Mouse (Mus musculus): Measurements from ENCODE around the gene Rras2. TPM values are rescaled to one million over a fixed set of nuclear protein-coding genes. Genes with fewer than 3 reads are reported as not detected.

Gene Rras2
- total and polyA plus RNA-seq, 2 experiments from 2014 or later: 34.4 to 56.6 TPM

DNA sequence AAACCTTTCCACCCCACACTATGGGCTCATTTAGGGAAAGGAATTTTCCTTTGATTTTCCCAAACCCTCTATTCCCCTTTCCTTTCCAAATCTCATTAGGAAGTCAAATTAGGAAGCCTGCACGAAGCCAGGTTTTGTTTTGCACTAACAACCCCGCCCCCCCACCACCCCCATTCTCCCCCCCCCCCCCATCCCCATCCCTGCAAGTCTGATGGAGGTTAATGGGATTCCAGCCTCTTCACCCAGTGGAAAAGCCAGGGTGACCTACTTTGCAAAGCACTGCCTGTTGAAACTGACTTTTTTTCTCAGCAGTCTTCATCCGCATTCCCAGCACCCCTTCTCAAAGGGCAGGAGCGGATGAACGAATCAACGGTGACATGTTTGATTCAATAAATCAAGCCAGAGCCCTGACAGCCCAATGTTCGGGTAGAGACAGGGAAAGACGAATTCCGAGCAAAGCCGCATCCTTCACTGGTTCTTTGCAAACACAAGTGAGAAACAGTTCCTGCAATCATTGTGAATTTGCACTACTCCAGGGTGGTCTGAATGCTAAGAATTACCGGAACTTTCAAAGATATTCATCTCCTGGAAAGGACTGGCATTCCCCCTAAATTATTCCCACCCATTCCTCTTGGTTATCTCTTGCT lies 97.4 kb downstream of the Rras2 start:
- H3K4me2 ChIP-seq (ENCODE audit: low read depth): peak overlapping the region; percentile 55
- DNase-seq (no peak), ATAC-seq (peak; percentile 54)
- 0 out of 2 replicates have a peak overlapping the region, but pooled peaks have one; percentile 54 for H3K27ac ChIP-seq (ENCODE audit: low read depth, low read length)
- no peak for TF ChIP-seq CTCF (IDR thresholded peaks at IDR 0.05; ENCODE audit: low read depth)
- H3K9me3 ChIP-seq (ENCODE audit: low read length): no peaks in the 10 kb centered on the region
- peak overlapping the region; percentile 30 for H3K4me3 ChIP-seq (ENCODE audit: low read depth, low read length)
- peak overlapping the region; percentile 31; the same call in 1 of the 2 replicates for H3K9ac ChIP-seq
- no peaks in the 10 kb centered on the region for H3K4me1 ChIP-seq (ENCODE audit: insufficient read depth)
- H3K36me3 ChIP-seq (ENCODE audit: insufficient read depth): no peaks in the 10 kb centered on the region
- 2% methylated on average over 11 of the region's 11 CpGs for WGBS
- no peaks in the 10 kb centered on the region for H3K27me3 ChIP-seq (ENCODE audit: insufficient read depth, low read length)

DNA sequence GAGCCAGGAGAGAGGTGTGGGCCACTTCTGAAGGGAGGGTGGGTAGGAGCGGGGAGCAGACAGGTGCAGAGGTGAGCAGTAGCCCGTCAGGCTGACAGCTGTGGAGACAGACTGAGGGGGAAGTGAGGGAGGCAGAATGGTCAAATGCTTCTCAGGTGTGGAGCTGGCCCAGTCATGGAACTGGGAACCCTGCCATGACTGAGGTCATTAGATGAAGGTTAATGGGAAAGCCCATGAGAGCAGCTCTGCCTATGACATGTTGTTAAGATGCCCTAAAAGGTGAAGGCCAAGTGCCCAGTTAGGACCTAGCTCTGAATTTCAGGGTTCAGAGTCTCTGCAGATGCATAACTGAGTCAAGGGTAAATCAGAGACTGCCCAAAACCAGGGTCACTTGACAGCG lies 98.7 kb downstream of the Rras2 start:
- Histone ChIP-seq H3K36me3 (ENCODE audit: insufficient read depth) (no peaks in the 10 kb centered on the region), H3K9ac (no peak overlapping the region), H3K4me2 (ENCODE audit: low read depth) (no peak overlapping the region), H3K4me1 (ENCODE audit: insufficient read depth) (no peaks in the 10 kb centered on the region), H3K27me3 (ENCODE audit: insufficient read depth, low read length) (no peaks in the 10 kb centered on the region), H3K9me3 (ENCODE audit: low read length) (no peaks in the 10 kb centered on the region), H3K27ac (ENCODE audit: low read depth, low read length) (no peak overlapping the region), H3K4me3 (ENCODE audit: low read depth, low read length) (no peak overlapping the region)
- ATAC-seq: no peak
- TF ChIP-seq CTCF (IDR thresholded peaks at IDR 0.05; ENCODE audit: low read depth): no peak
- WGBS: 80% methylated on average over 3 of the region's 3 CpGs
- no peak for DNase-seq

DNA sequence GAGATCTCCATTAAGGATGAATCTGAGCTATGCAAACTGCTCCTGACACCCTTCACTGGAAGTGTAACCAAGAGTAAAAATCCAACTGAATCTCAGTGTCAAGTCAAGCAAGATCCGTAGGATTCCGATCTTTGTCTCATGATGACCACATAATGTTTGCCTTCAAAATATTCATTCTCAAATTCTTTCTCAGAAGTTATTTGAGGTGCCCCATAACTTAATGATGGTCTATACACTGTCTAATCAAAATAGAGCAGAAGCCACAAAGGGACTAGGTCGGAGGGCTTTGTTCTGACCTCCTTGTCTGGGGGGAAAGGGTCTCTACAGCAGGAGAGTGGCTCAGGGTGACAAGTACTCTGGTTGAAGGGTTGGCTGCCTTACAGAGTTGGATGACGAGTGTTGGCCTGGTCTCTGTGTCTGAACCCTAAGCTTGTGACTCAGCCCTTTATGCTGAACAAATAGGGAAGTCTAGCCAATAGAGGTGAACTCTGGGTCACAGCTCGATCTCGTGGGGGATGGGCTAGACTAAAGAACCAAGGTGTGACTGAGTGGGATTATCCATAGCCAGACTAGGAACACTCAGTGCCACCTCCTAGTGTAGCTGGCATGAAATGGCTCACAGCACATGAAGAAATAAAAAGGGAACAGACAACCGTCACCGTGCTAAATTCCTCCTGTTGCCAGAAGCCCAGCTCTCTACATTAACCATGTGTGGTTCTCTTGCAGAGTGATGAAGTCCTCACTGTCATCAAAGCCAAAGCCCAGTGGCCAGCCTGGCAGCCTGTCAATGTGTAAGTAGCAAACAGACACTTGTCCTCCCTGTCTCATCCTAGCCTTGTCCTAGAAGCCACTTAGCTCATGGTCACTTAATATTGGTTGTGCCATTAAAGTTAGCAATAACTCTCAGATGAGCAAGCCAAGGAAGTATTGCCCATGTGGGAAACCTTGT lies 101.3 kb downstream of the Rras2 start:
- no peaks in the 10 kb centered on the region for H3K36me3 ChIP-seq (ENCODE audit: insufficient read depth)
- H3K4me1 ChIP-seq (ENCODE audit: insufficient read depth): no peaks in the 10 kb centered on the region
- ATAC-seq (no peak), DNase-seq (no peak)
- H3K9me3 ChIP-seq (ENCODE audit: low read length): no peaks in the 10 kb centered on the region
- no peaks in the 10 kb centered on the region for H3K27me3 ChIP-seq (ENCODE audit: insufficient read depth, low read length)
- H3K4me3 ChIP-seq (ENCODE audit: low read depth, low read length): no peak overlapping the region
- TF ChIP-seq CTCF (IDR thresholded peaks at IDR 0.05; ENCODE audit: low read depth): no peak
- no peak overlapping the region for H3K27ac ChIP-seq (ENCODE audit: low read depth, low read length)
- no peak overlapping the region for H3K4me2 ChIP-seq (ENCODE audit: low read depth)
- H3K9ac ChIP-seq: no peak overlapping the region
- 78% methylated on average over 8 of the region's 8 CpGs for WGBS

DNA sequence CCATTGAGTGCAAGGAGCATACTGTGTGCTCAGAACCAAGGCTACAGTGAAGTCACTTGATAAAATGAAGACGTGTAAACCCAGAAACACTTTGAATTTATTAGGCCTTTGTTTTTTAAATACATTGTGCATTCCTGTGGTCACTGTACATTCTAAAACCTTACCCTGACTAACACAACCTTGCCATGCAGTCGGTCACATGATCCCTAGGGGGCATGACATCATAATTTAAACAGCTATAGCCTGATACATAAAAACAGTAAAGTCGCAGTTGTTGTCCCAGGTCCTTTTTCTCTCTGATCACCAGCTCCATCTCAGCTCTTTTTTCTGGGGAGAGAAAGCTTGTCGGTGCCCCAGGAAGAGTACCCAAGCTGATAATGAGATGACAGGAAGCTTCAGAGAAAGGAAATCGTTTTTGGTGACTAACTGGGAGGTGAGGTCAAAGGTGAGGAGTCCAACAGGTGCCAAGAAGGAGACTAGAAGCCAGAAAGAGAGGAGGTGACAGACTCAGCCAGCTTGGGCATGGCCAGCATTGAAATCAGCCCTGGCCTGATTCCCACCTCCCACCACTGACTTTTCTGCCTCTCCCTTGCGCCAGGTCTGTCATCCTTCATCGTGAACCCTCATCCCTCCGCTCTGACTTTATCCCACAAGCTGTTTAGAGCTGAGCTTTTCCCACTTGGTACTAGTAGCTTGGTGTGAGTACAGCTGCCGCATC lies 105.7 kb downstream of the Rras2 start:
- Histone ChIP-seq H3K27me3 (ENCODE audit: insufficient read depth, low read length) (no peaks in the 10 kb centered on the region), H3K4me1 (ENCODE audit: insufficient read depth) (no peaks in the 10 kb centered on the region), H3K36me3 (ENCODE audit: insufficient read depth) (no peaks in the 10 kb centered on the region), H3K4me3 (ENCODE audit: low read depth, low read length) (no peak overlapping the region), H3K9me3 (ENCODE audit: low read length) (no peaks in the 10 kb centered on the region), H3K9ac (no peak overlapping the region), H3K4me2 (ENCODE audit: low read depth) (no peak overlapping the region), H3K27ac (ENCODE audit: low read depth, low read length) (no peak overlapping the region)
- ATAC-seq (no peak), DNase-seq (no peak)
- no peak for TF ChIP-seq CTCF (IDR thresholded peaks at IDR 0.05; ENCODE audit: low read depth)
- WGBS: 65% methylated on average over 9 of the region's 9 CpGs

DNA sequence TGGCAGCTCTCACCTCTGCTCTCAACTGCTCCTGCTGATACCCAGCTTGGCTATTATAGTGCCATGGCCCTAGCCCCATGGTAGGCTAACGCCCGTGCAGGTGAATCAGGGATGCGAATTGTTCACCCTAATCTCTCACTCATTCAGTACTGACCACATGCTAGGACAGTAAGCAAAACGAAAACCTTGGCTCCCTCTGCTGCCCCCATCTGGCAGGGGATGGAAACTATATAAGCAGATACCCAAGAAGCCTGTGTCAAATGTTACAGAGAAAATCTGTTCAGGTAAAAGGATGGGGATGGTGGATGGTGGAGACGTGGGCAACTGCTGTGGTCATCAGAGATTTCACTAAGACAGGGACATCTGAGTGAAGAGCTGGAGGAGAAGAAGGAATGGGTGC lies 110.0 kb downstream of the Rras2 start:
- H3K4me1 ChIP-seq (ENCODE audit: insufficient read depth): 0 out of 2 replicates have a peak, but pooled peaks cover 3% of the 10 kb centered on the region
- H3K9me3 ChIP-seq (ENCODE audit: low read length): no peaks in the 10 kb centered on the region
- no peak for DNase-seq
- ATAC-seq: no peak
- no peak overlapping the region for H3K9ac ChIP-seq
- H3K4me3 ChIP-seq (ENCODE audit: low read depth, low read length): no peak overlapping the region
- no peak overlapping the region for H3K4me2 ChIP-seq (ENCODE audit: low read depth)
- H3K27me3 ChIP-seq (ENCODE audit: insufficient read depth, low read length): no peaks in the 10 kb centered on the region
- no peaks in the 10 kb centered on the region for H3K36me3 ChIP-seq (ENCODE audit: insufficient read depth)
- peak; percentile 51 for TF ChIP-seq CTCF (IDR thresholded peaks at IDR 0.05; ENCODE audit: low read depth)
- no peak overlapping the region for H3K27ac ChIP-seq (ENCODE audit: low read depth, low read length)
- WGBS: 63% methylated on average over 5 of the region's 5 CpGs

DNA sequence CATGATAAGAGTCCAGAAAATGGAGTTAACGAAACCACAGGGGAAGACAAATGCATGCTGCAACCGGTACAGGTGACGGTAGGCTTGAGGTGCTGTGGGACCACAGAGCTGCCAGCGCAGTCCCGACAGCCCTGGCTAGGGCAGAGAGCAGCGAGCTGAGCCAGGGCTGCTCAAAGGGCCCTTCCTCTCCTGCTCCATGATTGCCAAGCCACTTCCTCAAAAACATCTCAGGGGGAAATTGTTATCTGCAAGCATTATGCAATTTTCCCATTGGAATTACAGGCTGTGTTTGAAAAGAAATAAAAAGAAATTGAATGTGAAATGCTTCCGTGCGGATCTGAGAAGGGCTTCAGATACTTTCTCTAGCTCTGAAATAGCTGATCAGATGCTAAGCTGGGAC lies 111.1 kb downstream of the Rras2 start:
- Histone ChIP-seq H3K4me3 (ENCODE audit: low read depth, low read length) (no peak overlapping the region), H3K36me3 (ENCODE audit: insufficient read depth) (no peaks in the 10 kb centered on the region), H3K27ac (ENCODE audit: low read depth, low read length) (no peak overlapping the region), H3K4me2 (ENCODE audit: low read depth) (no peak overlapping the region), H3K9me3 (ENCODE audit: low read length) (no peaks in the 10 kb centered on the region), H3K27me3 (ENCODE audit: insufficient read depth, low read length) (no peaks in the 10 kb centered on the region), H3K9ac (no peak overlapping the region), H3K4me1 (ENCODE audit: insufficient read depth) (0 out of 2 replicates have a peak, but pooled peaks cover 3% of the 10 kb centered on the region)
- ATAC-seq: no peak
- no peak for TF ChIP-seq CTCF (IDR thresholded peaks at IDR 0.05; ENCODE audit: low read depth)
- WGBS: 81% methylated on average over 8 of the region's 8 CpGs
- no peak for DNase-seq
